Mouse (Mus musculus): ENCODE measurements at regions not wholly inside any gene's neighbourhood (a gene's known extent, or its start where the extent isn't known, plus 50 kb on each side); places are given as distances from the start of the nearest gene placed in this dataset.

- H3ac ChIP-seq (ENCODE audit: control insufficient read depth, insufficient read length): no peak overlapping the region
- H3K4me3 ChIP-seq: no peak overlapping the region
- no peak overlapping the region for H3K4me2 ChIP-seq (ENCODE audit: low read depth)
- no peak for TF ChIP-seq TCF3 (IDR thresholded peaks at IDR 0.05; ENCODE audit: insufficient read length, low read depth)
- TF ChIP-seq USF1 (IDR thresholded peaks at IDR 0.05; ENCODE audit: low read depth): no peak
- TF ChIP-seq SRF (IDR thresholded peaks at IDR 0.05; ENCODE audit: control insufficient read depth, insufficient read length, low read depth): no peak
- no peak for TF ChIP-seq CEBPB (IDR thresholded peaks at IDR 0.05; ENCODE audit: insufficient read depth, poor library complexity, severe bottlenecking)
- TF ChIP-seq MYOD1 (IDR thresholded peaks at IDR 0.05; ENCODE audit: control insufficient read depth in 1 of 3, insufficient read length in 2 of 3, low read depth in 2 of 3): no peak
- TF ChIP-seq REST (IDR thresholded peaks at IDR 0.05; ENCODE audit: insufficient read depth, insufficient read length): no peak
- no peak for TF ChIP-seq E2F4 (IDR thresholded peaks at IDR 0.05; ENCODE audit: insufficient read depth)
- TF ChIP-seq POLR2A (IDR thresholded peaks at IDR 0.05; ENCODE audit: insufficient read length, low read depth): no peak
- H3K27me3 ChIP-seq (ENCODE audit: control insufficient read depth, insufficient read depth, insufficient read length): no peaks in the 10 kb centered on the region
- H3K79me2 ChIP-seq (ENCODE audit: control insufficient read depth, insufficient read depth): no peaks in the 10 kb centered on the region
- H3K36me3 ChIP-seq (ENCODE audit: control insufficient read depth, insufficient read depth): no peaks in the 10 kb centered on the region
Observed at GRCm38 (mm10) chr2:79528347-79528990, 71.9 kb upstream of the Cerkl start.

DNA sequence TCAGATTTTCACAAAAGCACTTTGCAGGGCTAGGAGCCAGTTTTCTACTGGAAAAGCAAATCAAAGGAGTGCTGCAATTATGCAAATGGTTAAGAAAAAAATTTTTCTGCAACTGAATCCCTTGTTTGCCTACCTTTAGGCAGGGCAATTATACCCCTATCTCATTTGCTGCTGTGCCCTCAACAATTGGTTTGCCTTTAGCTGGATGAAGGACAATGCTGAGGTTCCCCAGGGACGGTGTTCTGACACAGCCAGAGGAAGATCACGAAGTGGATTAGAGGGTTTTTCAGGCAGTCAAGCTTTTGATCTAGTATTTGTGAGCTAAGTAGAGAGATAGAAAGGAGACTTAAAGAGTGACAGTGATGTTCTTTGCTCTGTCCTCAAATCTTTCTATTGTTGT is 72.6 kb upstream of the Cerkl start:
- no peaks in the 10 kb centered on the region for H3K36me3 ChIP-seq (ENCODE audit: control insufficient read depth, insufficient read depth)
- H3K79me2 ChIP-seq (ENCODE audit: control insufficient read depth, insufficient read depth): no peaks in the 10 kb centered on the region
- H3K27me3 ChIP-seq (ENCODE audit: control insufficient read depth, insufficient read depth, insufficient read length): no peaks in the 10 kb centered on the region
- no peak overlapping the region for H3ac ChIP-seq (ENCODE audit: control insufficient read depth, insufficient read length)
- no peak overlapping the region for H3K4me3 ChIP-seq
- no peak for TF ChIP-seq USF1 (IDR thresholded peaks at IDR 0.05; ENCODE audit: low read depth)
- no peak for TF ChIP-seq TCF3 (IDR thresholded peaks at IDR 0.05; ENCODE audit: insufficient read length, low read depth)
- TF ChIP-seq POLR2AphosphoS2 (IDR thresholded peaks at IDR 0.05; ENCODE audit: insufficient read length, low read depth): no peak
- TF ChIP-seq TCF12 (IDR thresholded peaks at IDR 0.05; ENCODE audit: insufficient read depth, poor library complexity, severe bottlenecking): no peak
- no peak for TF ChIP-seq MYOG (IDR thresholded peaks at IDR 0.05; ENCODE audit: control insufficient read depth in 1 of 3, insufficient read depth in 1 of 3, insufficient read length in 2 of 3, low read depth in 2 of 3)
- TF ChIP-seq MAX (IDR thresholded peaks at IDR 0.05; ENCODE audit: low read depth): no peak
- H3K4me2 ChIP-seq (ENCODE audit: low read depth): no peak overlapping the region

GRCm38 (mm10) chr2:79532610-79533160 is 76.1 kb upstream of the Cerkl start:
- H3K36me3 ChIP-seq (ENCODE audit: control insufficient read depth, insufficient read depth): no peaks in the 10 kb centered on the region
- no peak overlapping the region for H3ac ChIP-seq (ENCODE audit: control insufficient read depth, insufficient read length)
- no peaks in the 10 kb centered on the region for H3K27me3 ChIP-seq (ENCODE audit: control insufficient read depth, insufficient read depth, insufficient read length)
- TF ChIP-seq REST (IDR thresholded peaks at IDR 0.05; ENCODE audit: insufficient read depth, insufficient read length) (no peak), E2F4 (IDR thresholded peaks at IDR 0.05; ENCODE audit: insufficient read depth) (no peak), SRF (IDR thresholded peaks at IDR 0.05; ENCODE audit: control insufficient read depth, insufficient read length, low read depth) (no peak), POLR2A (IDR thresholded peaks at IDR 0.05; ENCODE audit: insufficient read length, low read depth) (no peak), TCF3 (IDR thresholded peaks at IDR 0.05; ENCODE audit: insufficient read length, low read depth) (no peak), MYOG (IDR thresholded peaks at IDR 0.05; ENCODE audit: control insufficient read depth in 1 of 3, insufficient read depth in 1 of 3, insufficient read length in 2 of 3, low read depth in 2 of 3) (no peak), MYOD1 (IDR thresholded peaks at IDR 0.05; ENCODE audit: control insufficient read depth in 1 of 3, insufficient read length in 2 of 3, low read depth in 2 of 3) (no peak), TCF12 (IDR thresholded peaks at IDR 0.05; ENCODE audit: insufficient read depth, poor library complexity, severe bottlenecking) (no peak), USF1 (IDR thresholded peaks at IDR 0.05; ENCODE audit: low read depth) (no peak), CEBPB (IDR thresholded peaks at IDR 0.05; ENCODE audit: insufficient read depth, poor library complexity, severe bottlenecking) (no peak), POLR2AphosphoS2 (IDR thresholded peaks at IDR 0.05; ENCODE audit: insufficient read length, low read depth) (no peak), MAX (IDR thresholded peaks at IDR 0.05; ENCODE audit: low read depth) (no peak)
- no peak overlapping the region for H3K4me3 ChIP-seq
- no peaks in the 10 kb centered on the region for H3K79me2 ChIP-seq (ENCODE audit: control insufficient read depth, insufficient read depth)
- H3K4me2 ChIP-seq (ENCODE audit: low read depth): no peak overlapping the region

GRCm38 (mm10) chr2:79537126-79537875 is 80.7 kb upstream of the Cerkl start:
- H3K4me3 ChIP-seq: no peak overlapping the region
- H3ac ChIP-seq (ENCODE audit: control insufficient read depth, insufficient read length): no peak overlapping the region
- H3K79me2 ChIP-seq (ENCODE audit: control insufficient read depth, insufficient read depth): no peaks in the 10 kb centered on the region
- no peak overlapping the region for H3K4me2 ChIP-seq (ENCODE audit: low read depth)
- TF ChIP-seq POLR2A (IDR thresholded peaks at IDR 0.05; ENCODE audit: insufficient read length, low read depth): no peak
- no peak for TF ChIP-seq POLR2AphosphoS2 (IDR thresholded peaks at IDR 0.05; ENCODE audit: insufficient read length, low read depth)
- TF ChIP-seq REST (IDR thresholded peaks at IDR 0.05; ENCODE audit: insufficient read depth, insufficient read length): no peak
- no peak for TF ChIP-seq MYOD1 (IDR thresholded peaks at IDR 0.05; ENCODE audit: control insufficient read depth in 1 of 3, insufficient read length in 2 of 3, low read depth in 2 of 3)
- TF ChIP-seq MAX (IDR thresholded peaks at IDR 0.05; ENCODE audit: low read depth): no peak
- no peak for TF ChIP-seq TCF3 (IDR thresholded peaks at IDR 0.05; ENCODE audit: insufficient read length, low read depth)
- no peak for TF ChIP-seq CEBPB (IDR thresholded peaks at IDR 0.05; ENCODE audit: insufficient read depth, poor library complexity, severe bottlenecking)
- no peak for TF ChIP-seq USF1 (IDR thresholded peaks at IDR 0.05; ENCODE audit: low read depth)
- no peak for TF ChIP-seq TCF12 (IDR thresholded peaks at IDR 0.05; ENCODE audit: insufficient read depth, poor library complexity, severe bottlenecking)
- no peak for TF ChIP-seq MYOG (IDR thresholded peaks at IDR 0.05; ENCODE audit: control insufficient read depth in 1 of 3, insufficient read depth in 1 of 3, insufficient read length in 2 of 3, low read depth in 2 of 3)
- TF ChIP-seq E2F4 (IDR thresholded peaks at IDR 0.05; ENCODE audit: insufficient read depth): no peak
- TF ChIP-seq SRF (IDR thresholded peaks at IDR 0.05; ENCODE audit: control insufficient read depth, insufficient read length, low read depth): no peak
- no peaks in the 10 kb centered on the region for H3K36me3 ChIP-seq (ENCODE audit: control insufficient read depth, insufficient read depth)
- no peaks in the 10 kb centered on the region for H3K27me3 ChIP-seq (ENCODE audit: control insufficient read depth, insufficient read depth, insufficient read length)
